Mouse (Mus musculus) urinary bladder, postnatal 4 days (tissue): Measurements from ENCODE around the gene Sf3b3.
"Not testable (repeated sequence)": the region's sequence is repeated elsewhere in the genome, so short reads cannot be mapped to it uniquely, and the experiment has no call there.

Source experiments
- DNase-seq, 2 experiments: peaks; one replicate each; pipeline ENCODE4 v3.0.0; 2021 to 2022; ENCODE audit warnings: low spot score in 2 of 2

The Sf3b3 gene

DNA sequence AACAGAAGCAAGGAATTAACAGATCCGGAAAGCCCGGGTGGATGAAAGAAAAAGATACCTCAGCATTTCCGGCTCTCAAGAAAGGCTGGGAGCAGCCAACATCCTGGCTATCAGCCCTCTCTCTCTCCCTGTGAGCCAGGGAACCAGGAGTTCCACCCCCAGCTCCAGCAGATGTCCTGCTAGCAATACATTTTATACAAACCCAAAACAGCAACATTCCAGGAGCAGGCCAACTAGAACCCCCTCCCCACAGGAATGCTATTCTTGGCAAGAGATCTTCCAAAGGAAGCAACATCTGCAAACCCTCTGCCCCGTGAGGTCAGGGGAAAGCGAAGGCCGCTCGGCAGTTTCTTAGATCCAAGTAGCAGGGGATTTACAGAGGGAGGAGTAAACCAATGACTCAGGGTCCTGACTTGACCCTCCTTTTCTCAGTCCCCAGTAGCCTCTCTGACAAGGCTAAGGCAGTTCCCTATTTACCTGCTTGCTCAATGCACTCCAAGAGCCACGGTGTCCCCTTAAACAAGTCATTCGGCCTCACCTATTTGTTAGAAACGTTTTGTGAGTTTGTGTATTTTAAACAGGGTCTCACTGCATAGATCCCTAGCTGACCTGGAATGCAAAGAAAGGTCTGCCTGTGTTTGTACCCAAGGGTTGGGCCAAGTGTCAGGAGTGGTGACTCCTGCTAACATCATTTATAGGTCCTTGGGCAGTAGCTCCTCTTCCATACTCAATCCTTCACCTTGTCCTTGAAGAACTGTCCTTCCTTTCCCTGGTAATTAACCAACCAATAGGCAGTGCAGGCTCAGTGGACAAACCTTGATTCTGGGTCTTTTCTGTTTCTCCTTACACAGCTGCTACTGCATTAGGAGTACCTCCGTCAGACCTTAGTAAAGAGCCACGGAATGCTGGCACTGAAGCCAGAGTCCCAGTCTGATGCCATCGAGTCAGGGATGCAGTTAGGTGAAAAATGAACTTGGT is 37.8 kb downstream of the Sf3b3 start:
- peak in 1 of 2 experiments; percentile 51 for DNase-seq

DNA sequence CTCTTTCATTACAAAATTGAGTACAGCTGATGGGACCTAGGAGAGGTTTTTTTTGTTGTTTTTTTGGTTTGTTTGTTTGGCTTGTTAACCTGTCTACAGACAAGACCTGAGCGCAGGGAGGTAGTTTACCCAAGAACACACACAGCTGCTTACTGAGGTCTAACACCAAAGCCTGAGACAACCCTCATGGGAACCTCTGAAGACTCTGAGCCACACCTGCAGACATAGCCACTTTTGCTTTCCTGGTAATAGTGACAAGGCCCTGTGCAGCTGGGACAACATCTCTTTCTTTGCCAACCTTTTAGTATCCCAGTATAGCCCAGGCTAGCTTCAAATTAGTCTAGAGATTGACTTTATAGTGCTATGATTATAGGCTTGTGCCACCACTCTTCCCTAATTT is 40.4 kb downstream of the Sf3b3 start:
- DNase-seq: no peak

DNA sequence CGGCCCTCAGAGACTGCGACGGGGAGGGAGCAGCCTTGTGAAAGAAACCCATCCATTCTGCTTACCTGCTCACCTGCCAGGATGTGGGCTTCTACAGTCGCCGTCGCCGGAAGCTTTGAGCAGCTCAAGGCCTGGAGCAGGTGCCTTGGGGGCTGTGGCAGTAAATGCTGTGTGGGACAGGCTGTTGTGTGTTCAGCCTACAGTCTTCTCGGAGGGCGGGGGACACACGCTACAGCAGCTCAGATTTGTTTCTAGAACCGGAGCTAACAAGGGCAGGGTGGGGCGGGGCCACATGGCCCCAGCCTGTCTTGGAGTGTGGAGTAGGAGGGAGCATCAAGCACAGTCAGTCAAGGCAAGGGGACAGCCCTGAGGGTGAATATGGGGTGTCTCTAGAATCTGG is 40.9 kb downstream of the Sf3b3 start, which contains the start of gene Il34:
Gene Il34, minus strand, starts transcription at position 256 of the 400 bp plus-strand sequence.
- no peak for DNase-seq

DNA sequence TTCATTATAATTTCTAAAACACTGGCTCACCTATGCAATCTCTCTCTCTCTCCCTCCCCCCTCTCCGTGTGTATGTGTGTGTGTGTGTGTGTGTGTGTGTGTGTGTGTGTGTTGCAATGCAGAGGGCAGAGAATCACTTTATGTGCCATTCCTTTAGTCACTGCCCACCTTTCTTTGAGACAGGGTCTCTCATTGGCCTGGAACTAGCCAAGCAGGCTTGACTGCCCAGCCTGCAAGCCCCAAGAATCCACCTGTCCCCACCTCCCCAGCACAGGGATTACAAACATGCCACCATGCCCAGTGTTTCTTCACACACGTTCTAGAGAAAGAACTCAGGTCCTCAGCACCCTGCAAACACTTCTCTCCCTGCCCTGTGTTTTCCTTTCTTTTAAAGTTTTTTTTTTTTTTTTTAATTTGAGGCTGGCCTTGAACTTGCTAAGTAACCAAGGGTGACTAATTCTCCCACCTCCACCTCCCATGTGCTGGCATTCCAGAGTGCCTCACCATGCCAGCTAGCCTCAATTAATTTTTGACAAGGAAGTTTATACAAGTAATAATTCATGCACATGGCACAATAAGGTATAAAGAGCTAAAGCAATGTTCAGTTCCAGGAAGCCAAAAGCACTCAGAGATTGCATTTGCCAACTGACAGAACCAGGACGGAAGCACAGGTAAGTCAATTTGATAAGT is 41.6 kb downstream of the Sf3b3 start:
- DNase-seq: no peak

DNA sequence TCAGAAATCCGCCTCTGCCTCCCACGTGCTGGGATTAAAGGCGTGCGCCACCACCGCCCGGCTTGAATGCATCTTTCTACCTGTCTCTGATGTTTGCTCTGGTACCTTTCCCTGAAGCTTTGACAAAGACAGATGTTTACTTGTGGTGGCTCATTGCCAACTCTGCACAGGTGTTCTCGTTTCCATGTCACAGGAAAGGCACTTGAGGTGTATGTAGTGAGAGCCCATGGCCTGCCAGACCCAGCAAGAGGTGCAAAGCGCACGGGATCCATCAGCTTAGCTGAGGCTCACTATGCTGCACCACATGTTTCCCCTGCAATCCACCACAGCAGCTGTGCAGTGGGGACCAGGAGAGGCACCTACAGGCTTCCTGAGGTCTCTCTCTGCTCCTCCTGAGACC is 42.7 kb downstream of the Sf3b3 start:
- DNase-seq: no peak

DNA sequence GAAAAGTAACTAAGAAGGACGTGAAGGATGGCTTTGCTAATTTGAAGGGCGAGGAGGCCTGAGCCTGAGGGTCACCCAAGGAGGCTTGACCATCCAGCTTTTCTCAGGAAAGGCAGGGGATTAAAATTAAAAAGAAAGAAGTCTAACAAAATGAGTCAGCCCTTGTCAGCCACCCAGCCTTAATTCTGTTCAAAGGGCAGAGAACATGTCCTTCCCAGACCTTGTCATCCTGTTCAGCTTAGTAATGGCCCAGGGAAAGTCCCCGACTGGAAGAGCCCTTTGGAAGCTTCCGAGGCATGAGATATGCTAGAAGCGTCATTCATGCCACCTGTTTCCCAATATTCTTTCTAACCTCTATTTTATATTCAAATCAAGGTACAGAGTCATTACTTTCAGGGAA is 43.6 kb downstream of the Sf3b3 start:
- DNase-seq: no peak

DNA sequence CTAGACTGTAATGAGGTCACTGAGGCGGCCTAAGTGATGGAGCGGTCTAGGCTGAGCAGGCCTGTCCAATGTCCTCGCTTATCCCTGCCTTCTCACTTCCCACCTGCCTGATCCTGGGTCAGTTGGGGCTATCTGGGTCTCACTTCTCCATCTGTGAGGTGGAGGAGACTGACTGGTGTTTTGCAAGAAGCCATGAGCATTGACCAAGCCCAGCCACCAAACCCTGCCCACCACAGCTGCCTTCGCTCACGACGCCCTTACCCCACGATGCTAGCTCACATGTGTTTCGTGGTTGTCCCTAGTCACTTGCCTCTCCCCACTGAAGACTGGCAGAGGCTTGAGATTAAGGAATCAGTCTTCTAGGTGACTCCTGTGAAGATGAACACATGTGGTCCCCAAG is 49.5 kb downstream of the Sf3b3 start:
- no peak for DNase-seq

DNA sequence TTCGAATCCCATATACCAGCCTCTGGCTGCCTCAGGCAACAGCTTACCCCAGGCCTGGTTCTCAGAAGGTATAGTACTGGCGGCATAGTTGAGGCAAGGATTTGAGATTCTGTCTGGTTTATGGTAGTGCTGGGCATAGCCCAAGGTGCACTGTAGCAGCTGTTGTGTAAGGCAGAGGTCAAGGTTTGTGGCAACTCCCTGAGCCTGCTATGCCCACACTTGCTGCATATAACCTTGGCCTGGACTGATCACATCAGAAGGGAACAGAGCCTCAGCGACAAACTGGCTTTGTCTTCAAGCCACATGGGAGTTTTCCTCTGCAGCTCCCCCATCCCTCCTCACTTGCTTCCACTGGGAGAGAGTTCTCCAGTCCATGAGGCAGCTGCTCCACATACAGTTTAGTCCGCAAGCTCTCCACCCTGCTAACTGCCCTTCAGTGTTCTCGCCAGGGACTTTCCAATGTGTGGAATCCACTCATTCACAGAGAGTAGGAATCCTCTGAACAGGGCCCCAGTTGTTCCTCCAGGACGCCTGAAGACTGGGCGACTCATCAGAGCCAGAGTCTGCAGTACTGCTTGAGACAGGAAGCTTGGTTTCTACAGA is 52.1 kb downstream of the Sf3b3 start:
- no peak for DNase-seq

DNA sequence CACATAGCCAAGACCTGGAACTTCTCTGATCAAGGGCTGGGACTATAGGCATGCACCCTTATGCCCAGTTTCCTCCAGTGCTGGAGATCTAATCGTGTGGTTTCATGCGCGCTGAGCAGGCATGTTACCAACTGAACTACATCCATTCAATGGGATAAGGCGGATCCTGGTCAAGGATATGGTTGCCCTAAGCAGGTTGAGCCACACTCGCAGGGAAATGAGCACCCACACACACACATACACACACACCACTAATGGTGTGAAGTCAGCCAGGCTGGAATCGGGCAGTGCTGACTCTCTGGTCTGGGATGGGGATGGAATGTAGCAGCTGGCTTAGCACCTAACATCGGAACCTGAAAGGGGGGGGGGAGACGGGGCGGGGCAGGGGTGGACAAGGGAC is 52.7 kb downstream of the Sf3b3 start:
- no peak for DNase-seq

DNA sequence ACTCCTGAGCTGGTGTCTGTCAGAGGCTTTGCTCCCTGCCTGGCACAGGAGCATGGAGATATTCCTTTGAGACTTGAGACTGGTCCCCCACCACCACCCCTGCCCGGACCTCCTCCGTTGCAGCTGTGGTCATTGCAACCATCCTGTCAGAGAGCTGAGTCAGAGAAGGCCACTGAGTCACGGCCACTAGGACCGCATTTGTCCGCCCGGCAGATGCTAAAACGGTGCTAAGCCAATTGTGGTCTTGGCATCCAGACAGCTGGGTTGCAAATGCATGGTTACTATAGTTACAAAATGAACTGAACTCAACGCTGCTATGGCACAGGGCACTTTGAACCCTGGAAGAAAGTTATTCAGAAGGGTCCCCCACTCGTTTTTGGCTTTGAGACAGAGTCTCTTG is 53.1 kb downstream of the Sf3b3 start:
- no peak for DNase-seq

DNA sequence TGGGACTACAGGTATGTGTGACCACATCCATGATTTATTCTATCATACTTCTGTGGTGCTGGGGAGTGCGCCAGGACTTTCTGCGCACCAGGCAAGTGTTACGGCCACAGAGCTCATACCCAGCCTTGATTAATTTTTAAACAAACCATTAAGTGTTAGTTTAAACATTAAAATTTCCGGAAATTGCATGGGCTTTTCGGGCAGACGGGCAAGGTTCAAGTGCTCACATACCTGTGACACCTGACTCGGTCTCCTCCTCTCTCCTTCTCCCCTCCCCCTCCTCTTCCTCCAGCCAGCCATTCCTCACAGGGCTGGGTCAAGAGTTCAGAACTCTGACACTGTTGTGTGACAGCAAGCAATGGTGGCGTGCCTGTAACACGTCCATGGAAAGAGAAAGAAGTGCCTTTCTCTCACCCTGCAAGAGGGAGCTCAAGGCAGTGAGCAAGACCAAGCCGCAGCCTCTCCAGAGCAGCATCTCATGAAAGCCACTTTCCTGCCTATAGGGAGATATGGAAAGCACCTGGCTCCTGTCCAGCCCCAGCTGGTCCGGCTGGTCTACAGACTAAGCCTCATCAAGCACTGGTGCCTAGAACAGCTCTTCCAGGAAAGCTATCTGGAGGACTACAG is 53.9 kb downstream of the Sf3b3 start:
- no peak for DNase-seq

DNA sequence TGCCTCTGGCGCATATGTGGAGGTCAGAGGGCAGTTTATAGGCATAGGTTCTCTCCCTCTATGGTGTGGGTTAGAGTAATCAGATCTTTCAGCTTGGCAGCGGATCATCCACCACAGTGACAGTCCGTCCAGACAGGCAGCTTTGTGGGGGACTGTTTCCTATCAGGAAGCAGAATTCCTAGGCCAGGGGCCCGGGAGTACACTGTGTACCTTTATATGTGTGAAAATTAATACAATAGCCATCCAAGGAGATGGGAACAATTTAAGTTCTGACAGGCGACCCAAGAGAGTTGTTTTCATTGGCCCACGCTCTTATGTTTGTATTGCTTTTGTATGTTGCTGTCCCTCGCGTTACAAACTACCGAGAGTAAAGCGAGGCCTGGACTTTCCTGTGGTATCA is 55.4 kb downstream of the Sf3b3 start:
- no peak for DNase-seq

DNA sequence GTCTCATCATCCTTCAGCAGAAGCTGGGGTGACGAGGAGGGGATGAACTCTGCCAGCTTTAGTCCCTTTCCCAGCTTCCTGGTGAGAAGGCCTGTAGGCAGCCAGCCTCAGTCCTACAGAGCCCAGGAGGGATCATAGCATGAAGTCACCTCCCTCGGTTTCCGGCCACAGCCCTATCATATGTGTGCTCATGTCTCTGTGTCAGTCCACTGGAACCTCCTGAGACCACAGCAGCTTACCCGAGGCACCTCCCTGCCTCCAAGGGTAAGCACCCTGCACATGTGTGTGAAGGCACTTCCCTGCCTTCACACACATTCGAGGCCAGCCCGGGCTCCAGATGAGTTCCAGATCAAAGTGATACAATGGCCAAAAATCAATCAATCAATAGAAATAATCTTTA is 56.3 kb downstream of the Sf3b3 start:
- no peak for DNase-seq

DNA sequence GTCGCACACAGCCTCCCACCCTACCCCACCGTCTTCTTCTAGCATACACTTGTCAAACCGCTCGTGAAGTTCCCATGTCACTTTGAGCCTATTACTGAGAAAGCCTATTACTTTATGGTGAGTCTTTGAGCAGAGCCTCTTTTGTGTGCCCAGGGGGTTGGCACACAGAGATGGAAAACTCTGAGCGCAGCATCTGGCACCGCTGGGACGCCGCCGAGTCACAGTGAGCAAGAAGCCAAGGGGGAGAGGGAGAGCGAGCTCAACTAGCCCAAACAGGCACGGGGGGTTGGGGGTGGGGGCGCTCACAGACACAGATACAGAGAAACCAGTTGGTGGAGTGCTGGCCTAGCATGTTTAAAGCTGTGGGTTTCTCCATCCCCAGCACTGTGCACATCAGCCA is 57.0 kb downstream of the Sf3b3 start:
- DNase-seq: no peak

DNA sequence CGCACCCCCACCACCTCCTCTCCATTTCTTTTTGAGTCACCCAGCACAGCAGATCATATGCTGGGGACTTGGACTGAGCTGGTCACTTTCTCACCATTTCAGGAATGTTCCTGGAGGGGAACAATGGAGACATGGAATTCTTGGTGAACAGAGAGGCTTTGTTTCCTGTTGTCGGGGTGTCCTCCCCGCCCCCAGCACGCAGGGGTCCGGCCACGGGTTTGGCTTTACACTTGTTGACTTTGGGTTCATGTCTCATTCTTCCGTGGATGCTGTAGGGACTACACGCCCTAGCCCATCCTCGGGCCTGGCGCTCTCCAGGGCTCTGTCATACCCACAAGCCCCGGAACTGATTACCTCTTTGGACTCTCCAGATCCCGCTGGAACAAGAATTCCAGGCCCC is 57.6 kb downstream of the Sf3b3 start:
- no peak for DNase-seq

DNA sequence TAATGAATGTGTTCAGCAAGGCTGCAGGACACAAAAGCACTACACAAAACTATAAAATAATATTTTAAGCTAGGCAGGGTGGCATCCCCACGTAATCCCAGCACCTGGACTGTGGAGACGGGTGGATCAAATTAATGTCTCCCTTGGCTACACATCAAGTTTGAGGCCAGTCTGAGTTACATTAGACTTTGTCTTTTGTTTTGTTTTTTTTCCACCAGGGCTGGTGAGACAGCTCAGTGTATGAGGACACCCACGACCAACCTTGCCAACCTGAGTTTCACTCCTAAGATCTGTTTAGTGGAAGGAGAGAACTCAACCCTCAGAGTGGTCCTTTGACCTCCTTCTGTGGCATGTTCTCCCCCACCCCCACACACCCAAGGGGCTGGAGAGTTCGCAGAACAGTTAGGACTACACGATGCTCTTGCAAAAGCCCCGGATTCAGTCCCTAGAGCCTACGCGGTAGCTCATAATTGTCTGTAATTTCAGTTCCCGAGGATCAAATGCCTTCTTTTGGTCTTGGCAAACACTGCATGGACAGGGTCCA is 59.1 kb downstream of the Sf3b3 start:
- no peak for DNase-seq

DNA sequence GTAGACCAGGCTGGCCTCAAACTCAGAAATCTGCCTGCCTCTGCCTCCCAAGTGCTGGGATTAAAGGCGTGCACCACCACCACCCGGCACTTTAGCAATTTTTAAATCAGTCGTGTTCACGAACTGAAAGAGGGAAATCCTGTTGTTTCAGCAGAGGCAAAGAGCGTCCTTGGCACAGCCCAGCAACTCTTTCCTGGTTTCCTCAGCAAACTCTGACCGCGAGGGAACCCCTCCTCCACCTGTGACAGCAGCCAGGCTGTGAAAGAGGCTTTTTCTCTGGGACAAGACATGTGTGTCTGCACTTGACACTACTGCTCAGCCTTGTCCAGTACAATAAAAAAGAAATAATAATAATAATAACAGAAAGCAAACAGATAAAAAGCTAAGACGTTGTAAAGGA is 59.7 kb downstream of the Sf3b3 start:
- no peak for DNase-seq

DNA sequence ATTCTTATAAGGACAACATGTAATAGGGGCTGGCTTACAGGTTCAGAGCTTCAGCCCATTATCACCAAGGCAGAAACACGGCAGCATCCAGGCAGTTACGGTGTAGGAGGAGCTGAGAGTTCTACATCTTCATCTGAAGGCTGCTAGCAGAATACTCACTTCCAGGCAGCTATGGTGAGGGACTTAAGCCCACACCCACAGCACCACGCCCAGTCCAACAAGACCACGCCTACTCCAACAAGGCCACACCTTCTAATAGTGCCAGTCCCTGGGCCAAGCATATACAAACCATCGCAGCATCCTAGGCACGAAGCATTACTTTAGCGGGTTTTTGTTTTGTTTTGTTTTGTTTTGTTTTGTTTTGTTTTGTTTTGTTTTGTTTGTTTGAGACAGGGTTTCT is 60.1 kb downstream of the Sf3b3 start:
- DNase-seq: not testable (repeated sequence)

DNA sequence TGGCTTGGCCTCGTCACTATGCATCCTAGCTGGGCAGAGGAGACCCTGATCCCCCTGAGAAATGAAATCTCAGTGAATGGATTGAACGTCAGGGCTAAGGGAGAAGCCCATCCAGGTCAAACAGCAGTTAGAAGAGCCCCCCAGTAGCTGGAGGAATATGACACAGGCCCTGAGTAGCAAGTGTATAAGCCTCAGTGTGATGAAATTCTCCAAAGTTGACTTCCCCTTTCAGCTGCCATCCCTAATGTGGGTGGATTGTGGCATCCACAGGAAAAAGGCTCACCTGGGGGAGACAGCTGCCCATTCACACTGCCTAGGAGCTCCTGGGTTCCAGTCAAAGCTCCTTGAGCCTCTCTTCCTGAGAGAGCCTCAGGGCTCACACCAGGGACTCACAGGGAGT is 61.2 kb downstream of the Sf3b3 start:
- DNase-seq: no peak

DNA sequence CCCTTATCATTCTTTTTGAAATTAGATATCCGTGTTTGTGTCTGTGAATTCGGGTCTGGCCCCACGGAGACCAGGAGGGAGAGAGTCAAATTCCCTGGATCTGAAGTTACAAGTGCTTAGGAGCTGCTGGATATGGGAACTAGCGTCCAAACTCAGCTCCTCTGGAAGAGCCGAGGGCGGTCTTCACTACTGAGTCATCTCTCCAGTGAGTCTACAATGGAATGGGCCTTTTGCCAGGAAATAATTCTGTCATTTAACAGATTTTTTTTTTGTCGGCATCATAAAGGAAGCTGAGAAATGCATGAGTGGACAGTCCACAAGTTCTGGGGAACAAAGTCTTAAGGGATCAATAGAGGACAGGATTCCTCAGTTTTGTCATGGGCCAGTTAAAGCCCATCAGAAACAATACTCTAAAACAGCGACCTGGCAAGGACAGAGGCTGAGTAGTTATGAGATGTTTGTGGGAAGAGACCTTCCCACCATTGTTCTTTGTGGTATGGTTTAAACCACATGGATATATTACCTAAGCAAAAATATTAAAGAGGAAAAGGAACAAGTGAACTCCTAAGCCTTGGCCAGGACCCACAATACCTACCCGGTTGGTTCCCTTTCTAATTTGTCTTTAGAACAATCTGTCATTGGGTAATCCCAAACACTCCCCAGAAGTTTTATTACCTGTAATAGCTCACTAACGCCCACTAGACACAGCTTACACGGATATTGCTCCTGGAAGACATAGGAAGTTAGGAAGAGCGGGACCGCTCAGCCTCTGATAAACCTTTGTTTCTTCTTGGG is 66.5 kb downstream of the Sf3b3 start:
- DNase-seq: no peak

DNA sequence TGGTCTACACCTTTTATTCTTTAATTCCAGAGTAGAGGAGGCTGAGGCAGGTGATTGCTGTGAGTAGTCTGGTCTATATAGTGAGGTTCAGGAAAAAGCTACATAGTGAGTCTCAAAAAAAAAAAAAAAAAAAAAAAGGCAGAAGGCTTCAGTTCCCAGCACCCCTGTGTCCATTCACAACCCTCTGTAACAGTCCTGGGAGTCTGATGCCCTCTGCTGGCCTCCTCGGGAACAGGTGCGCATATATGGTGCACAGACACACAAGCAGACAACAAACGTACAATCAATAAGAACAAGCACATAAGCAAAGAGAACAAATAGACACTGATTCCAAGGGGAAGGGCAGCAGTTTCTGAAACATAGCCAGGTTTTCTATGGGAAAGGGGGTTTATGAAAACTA is 70.3 kb downstream of the Sf3b3 start:
- DNase-seq: no peak
